Mouse (Mus musculus) MEL (cell line): Measurements from ENCODE around the gene Dyrk3. TPM values are rescaled to one million over a fixed set of nuclear protein-coding genes. Genes with fewer than 3 reads are reported as not detected.
A peak's percentile ranks its signal among the peaks of the same experiment; 100 is the strongest.

Experiments
- DNase-seq: peaks from one replicate; pipeline ENCODE4 v3.0.0; 2011; ENCODE audit warnings: low read depth, low spot score
- H3K27ac ChIP-seq: 2 replicates; pipeline ENCODE4 v1.5.1; 2012; ENCODE audit warnings: low read depth, mild to moderate bottlenecking, control low read depth, low read length, moderate library complexity; ENCODE audit not compliant: control insufficient read depth
- H3K27me3 ChIP-seq, 2 experiments: fragments of 150-350 bp in 1 of 2; sonication (generic) in 1 of 2; 2 replicates each; pipeline ENCODE4 v1.6.1; 2012; ENCODE audit warnings: low read length in 2 of 2, mild to moderate bottlenecking in 2 of 2, improper control_type of control experiment in 1 of 2, moderate library complexity in 1 of 2; ENCODE audit not compliant: insufficient read depth in 2 of 2, control insufficient read depth in 1 of 2
- H3K36me3 ChIP-seq, 2 experiments: 2 replicates each; pipeline ENCODE4 v1.6.1; 2012 to 2014; ENCODE audit warnings: low read length in 2 of 2, improper control_type of control experiment in 1 of 2, inconsistent platforms in 1 of 2, mild to moderate bottlenecking in 1 of 2; ENCODE audit not compliant: insufficient read depth in 2 of 2, control insufficient read depth in 1 of 2
- H3K4me1 ChIP-seq, 2 experiments: fragments of 150-350 bp in 1 of 2; sonication (generic) in 1 of 2; 2 replicates each; pipeline ENCODE4 v1.6.1; 2012; ENCODE audit warnings: low read length in 2 of 2, improper control_type of control experiment in 1 of 2, mild to moderate bottlenecking in 1 of 2; ENCODE audit not compliant: insufficient read depth in 2 of 2, control insufficient read depth in 1 of 2
- H3K4me3 ChIP-seq, 2 experiments: fragments of 150-350 bp in 1 of 2; sonication (generic) in 1 of 2; 2 replicates each; pipeline ENCODE4 v1.5.1; 2012; ENCODE audit warnings: low read depth in 2 of 2, low read length in 2 of 2, mild to moderate bottlenecking in 2 of 2, moderate library complexity in 2 of 2, control low read depth in 1 of 2, improper control_type of control experiment in 1 of 2; ENCODE audit not compliant: control insufficient read depth in 1 of 2, insufficient read depth in 1 of 2
- H3K79me2 ChIP-seq: 2 replicates; pipeline ENCODE4 v1.6.1; 2012; ENCODE audit warnings: mild to moderate bottlenecking, low read length, moderate library complexity; ENCODE audit not compliant: control insufficient read depth, poor library complexity, insufficient read depth
- H3K9ac ChIP-seq: 2 replicates; pipeline ENCODE4 v1.6.1; 2012; ENCODE audit warnings: low read depth, mild to moderate bottlenecking, control low read depth, low read length, moderate library complexity; ENCODE audit not compliant: control insufficient read depth, poor library complexity, severe bottlenecking
- H3K9me3 ChIP-seq: fragments of 150-350 bp; sonication (generic); replicated peaks from 2 replicates; pipeline ENCODE4 v1.6.1; 2012; ENCODE audit warnings: mild to moderate bottlenecking, low read length, improper control_type of control experiment, moderate library complexity; ENCODE audit not compliant: insufficient read depth
- BHLHE40 ChIP-seq: IDR thresholded peaks from 2 replicates; pipeline ENCODE4 v1.6.1; 2012; ENCODE audit warnings: low read depth, mild to moderate bottlenecking, inconsistent platforms, low read length, improper control_type of control experiment, borderline replicate concordance
- CHD1 ChIP-seq: IDR thresholded peaks from 2 replicates; pipeline ENCODE4 v1.6.1; 2012; ENCODE audit warnings: low read depth, mild to moderate bottlenecking, inconsistent platforms, low read length, improper control_type of control experiment
- CHD2 ChIP-seq: IDR thresholded peaks from 2 replicates; pipeline ENCODE4 v1.6.1; 2011; ENCODE audit warnings: low read length, improper control_type of control experiment
- CTCF ChIP-seq, 3 experiments: IDR thresholded peaks in 2 of 3; conservative IDR thresholded peaks in 1 of 3; 2 replicates each; pipeline ENCODE4 v1.5.1; 2011 to 2012; ENCODE audit warnings: low read length in 3 of 3, low read depth in 2 of 3, mild to moderate bottlenecking in 2 of 3, improper control_type of control experiment in 1 of 3, inconsistent platforms in 1 of 3, mixed read lengths in 1 of 3, moderate library complexity in 1 of 3; ENCODE audit not compliant: control insufficient read depth in 1 of 3, insufficient read depth in 1 of 3, poor library complexity in 1 of 3, severe bottlenecking in 1 of 3
- ELF1 ChIP-seq: IDR thresholded peaks from 2 replicates; pipeline ENCODE4 v1.6.1; 2014; ENCODE audit warnings: low read depth, mild to moderate bottlenecking, inconsistent platforms, low read length, improper control_type of control experiment, moderate library complexity
- EP300 ChIP-seq, 2 experiments: IDR thresholded peaks; 2 replicates each; pipeline ENCODE4 v1.6.1; 2011; ENCODE audit warnings: improper control_type of control experiment in 2 of 2, low read length in 2 of 2, low read depth in 1 of 2, mild to moderate bottlenecking in 1 of 2
- ETS1 ChIP-seq: IDR thresholded peaks from 2 replicates; pipeline ENCODE4 v1.6.1; 2012; ENCODE audit warnings: low read depth, mild to moderate bottlenecking, inconsistent platforms, low read length, improper control_type of control experiment, moderate library complexity
- GABPA ChIP-seq: IDR thresholded peaks from 2 replicates; pipeline ENCODE4 v1.6.1; 2012; ENCODE audit warnings: low read depth, mild to moderate bottlenecking, inconsistent platforms, low read length, improper control_type of control experiment, moderate library complexity
- GATA1 ChIP-seq: IDR thresholded peaks from 2 replicates; pipeline ENCODE4 v1.6.1; 2011; ENCODE audit warnings: low read depth, low read length, improper control_type of control experiment
- HCFC1 ChIP-seq: IDR thresholded peaks from 2 replicates; pipeline ENCODE4 v1.6.1; 2012; ENCODE audit warnings: low read depth, mild to moderate bottlenecking, inconsistent platforms, low read length, improper control_type of control experiment, moderate library complexity
- KAT2A ChIP-seq: conservative IDR thresholded peaks from 2 replicates; pipeline ENCODE4 v1.6.1; 2012; ENCODE audit warnings: low read depth, low read length, improper control_type of control experiment, inconsistent platforms
- MAFK ChIP-seq: IDR thresholded peaks from 2 replicates; pipeline ENCODE4 v1.6.1; 2011; ENCODE audit warnings: low read depth, mild to moderate bottlenecking, low read length, improper control_type of control experiment, borderline replicate concordance
- MAZ ChIP-seq: IDR thresholded peaks from 2 replicates; pipeline ENCODE4 v1.6.1; 2012; ENCODE audit warnings: low read depth, mild to moderate bottlenecking, inconsistent platforms, low read length, improper control_type of control experiment
- MEF2A ChIP-seq: IDR thresholded peaks from 2 replicates; pipeline ENCODE4 v1.6.1; 2014; ENCODE audit warnings: low read depth, mild to moderate bottlenecking, inconsistent platforms, low read length, improper control_type of control experiment; ENCODE audit not compliant: poor library complexity, insufficient replicate concordance, severe bottlenecking; ENCODE audit errors: extremely low read depth
- MXI1 ChIP-seq: IDR thresholded peaks from 2 replicates; pipeline ENCODE4 v1.6.1; 2011; ENCODE audit warnings: mild to moderate bottlenecking, low read depth, low read length, improper control_type of control experiment
- MYB ChIP-seq: IDR thresholded peaks from 2 replicates; pipeline ENCODE4 v1.6.1; 2011; ENCODE audit warnings: mild to moderate bottlenecking, low read depth, low read length, improper control_type of control experiment
- MYC ChIP-seq: IDR thresholded peaks from 2 replicates; pipeline ENCODE4 v1.6.1; 2011; ENCODE audit warnings: low read depth, mild to moderate bottlenecking, low read length, improper control_type of control experiment, moderate library complexity
- NELFE ChIP-seq: IDR thresholded peaks from 2 replicates; pipeline ENCODE4 v1.6.1; 2011; ENCODE audit warnings: low read depth, low read length, improper control_type of control experiment
- NRF1 ChIP-seq: IDR thresholded peaks from 2 replicates; pipeline ENCODE4 v1.6.1; 2014; ENCODE audit warnings: low read depth, mild to moderate bottlenecking, inconsistent platforms, low read length, improper control_type of control experiment, moderate library complexity; ENCODE audit not compliant: poor library complexity, insufficient read depth, severe bottlenecking
- POLR2A ChIP-seq, 2 experiments: IDR thresholded peaks; 2 replicates each; pipeline ENCODE4 v1.6.1; 2011 to 2012; ENCODE audit warnings: low read length in 2 of 2, mild to moderate bottlenecking in 2 of 2, control low read depth in 1 of 2, improper control_type of control experiment in 1 of 2, low read depth in 1 of 2, moderate library complexity in 1 of 2; ENCODE audit not compliant: control insufficient read depth in 1 of 2, insufficient read depth in 1 of 2, poor library complexity in 1 of 2
- RAD21 ChIP-seq: IDR thresholded peaks from 2 replicates; pipeline ENCODE4 v1.6.1; 2011; ENCODE audit warnings: mild to moderate bottlenecking, low read depth, low read length, improper control_type of control experiment
- RCOR1 ChIP-seq: IDR thresholded peaks from 2 replicates; pipeline ENCODE4 v1.6.1; 2012; ENCODE audit warnings: low read depth, mild to moderate bottlenecking, inconsistent platforms, low read length, improper control_type of control experiment
- SIN3A ChIP-seq: IDR thresholded peaks from 2 replicates; pipeline ENCODE4 v1.6.1; 2012; ENCODE audit warnings: low read length, improper control_type of control experiment, inconsistent platforms
- SMC3 ChIP-seq: IDR thresholded peaks from 2 replicates; pipeline ENCODE4 v1.6.1; 2011; ENCODE audit warnings: low read depth, low read length, improper control_type of control experiment
- TAL1 ChIP-seq: IDR thresholded peaks from 2 replicates; pipeline ENCODE4 v1.6.1; 2012; ENCODE audit warnings: mild to moderate bottlenecking, inconsistent platforms, low read length, moderate library complexity, mixed read lengths
- TBP ChIP-seq: IDR thresholded peaks from 2 replicates; pipeline ENCODE4 v1.8.0; 2011; ENCODE audit warnings: low read depth, low read length, improper control_type of control experiment
- TCF12 ChIP-seq: IDR thresholded peaks from 2 replicates; pipeline ENCODE4 v1.6.1; 2014; ENCODE audit warnings: low read depth, mild to moderate bottlenecking, inconsistent platforms, low read length, improper control_type of control experiment, moderate library complexity
- UBTF ChIP-seq: IDR thresholded peaks from 2 replicates; pipeline ENCODE4 v1.6.1; 2012; ENCODE audit warnings: low read depth, mild to moderate bottlenecking, inconsistent platforms, low read length, improper control_type of control experiment, moderate library complexity, borderline replicate concordance; ENCODE audit not compliant: insufficient read depth
- USF1 ChIP-seq: IDR thresholded peaks from 2 replicates; pipeline ENCODE4 v1.6.1; 2014; ENCODE audit warnings: low read depth, mild to moderate bottlenecking, inconsistent platforms, low read length, improper control_type of control experiment, moderate library complexity
- USF2 ChIP-seq, 2 experiments: IDR thresholded peaks; 2 replicates each; pipeline ENCODE4 v1.6.1; 2011 to 2012; ENCODE audit warnings: improper control_type of control experiment in 2 of 2, low read length in 2 of 2, borderline replicate concordance in 1 of 2, inconsistent platforms in 1 of 2, low read depth in 1 of 2, mild to moderate bottlenecking in 1 of 2; ENCODE audit not compliant: insufficient read depth in 1 of 2
- ZC3H11A ChIP-seq: IDR thresholded peaks from 2 replicates; pipeline ENCODE4 v1.6.1; 2012; ENCODE audit warnings: low read depth, mild to moderate bottlenecking, inconsistent platforms, low read length, improper control_type of control experiment
- ZMIZ1 ChIP-seq: IDR thresholded peaks from 2 replicates; pipeline ENCODE4 v1.6.1; 2012; ENCODE audit warnings: low read depth, mild to moderate bottlenecking, inconsistent platforms, low read length, improper control_type of control experiment, moderate library complexity
- ZNF384 ChIP-seq: IDR thresholded peaks from 2 replicates; pipeline ENCODE4 v1.6.1; 2012; ENCODE audit warnings: low read depth, mild to moderate bottlenecking, inconsistent platforms, low read length, improper control_type of control experiment
- polyA plus RNA-seq, 2 experiments: library from polyadenylated mRNA; stranded (reverse) in 1 of 2; unstranded in 1 of 2; fragments of >175 nt in 1 of 2; fragments of >200 nt in 1 of 2; gene quantifications; 2 replicates each; pipeline versions ENCODE4 v1.2.1 to v1.2.4; 2012; ENCODE audit warnings: low replicate concordance in 2 of 2, low read depth in 1 of 2; ENCODE audit not compliant: insufficient read length in 2 of 2, insufficient read depth in 1 of 2, missing spikeins in 1 of 2
- total RNA-seq: library from RNA; depleted of rRNA; stranded (reverse); fragments of 300-350 nt; gene quantifications from 2 replicates; pipeline ENCODE4 v1.2.3, GENCODE M21; 2012

Dyrk3 gene
- total and polyA plus RNA-seq, 3 experiments: 8.6 to 11.8 TPM; not detected in 1

DNA sequence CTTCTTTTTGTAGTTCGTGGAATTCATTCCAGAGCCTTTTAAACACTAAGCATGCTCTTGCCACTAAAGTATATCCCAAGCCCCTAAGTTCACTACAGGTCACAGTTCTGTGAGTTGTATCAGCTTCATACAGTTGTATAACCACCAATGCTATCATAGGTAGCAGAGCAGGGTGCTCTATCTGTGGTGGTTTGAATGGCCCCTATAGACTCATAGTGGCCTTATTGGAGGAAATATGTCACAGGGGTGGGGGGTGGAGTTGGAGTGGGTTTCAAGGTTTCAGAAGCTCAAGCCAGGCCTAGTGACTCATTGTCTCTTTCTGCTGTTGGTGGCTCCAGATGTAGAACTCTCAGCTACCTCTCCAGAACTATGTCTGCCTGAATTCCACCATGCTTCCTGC, 4.3 kb upstream of the Dyrk3 start (continued):
- no peak for TF ChIP-seq CHD1
- peak; percentile 81 for TF ChIP-seq TAL1
- no peak for TF ChIP-seq KAT2A
- no peak; the same call in none of the 2 replicates for TF ChIP-seq SIN3A
- TF ChIP-seq GABPA: no peak
- no peak for TF ChIP-seq CTCF (IDR thresholded peaks at IDR 0.05 in 2 of 3, conservative IDR thresholded peaks at IDR 0.05 in 1 of 3; ENCODE audit: control insufficient read depth in 1 of 3, insufficient read depth in 1 of 3, low read depth in 2 of 3, low read length in 3 of 3, poor library complexity in 1 of 3, severe bottlenecking in 1 of 3)
- TF ChIP-seq MAFK: no peak
- no peak for TF ChIP-seq UBTF
- TF ChIP-seq, all 39 proteins: peak for 6

DNA sequence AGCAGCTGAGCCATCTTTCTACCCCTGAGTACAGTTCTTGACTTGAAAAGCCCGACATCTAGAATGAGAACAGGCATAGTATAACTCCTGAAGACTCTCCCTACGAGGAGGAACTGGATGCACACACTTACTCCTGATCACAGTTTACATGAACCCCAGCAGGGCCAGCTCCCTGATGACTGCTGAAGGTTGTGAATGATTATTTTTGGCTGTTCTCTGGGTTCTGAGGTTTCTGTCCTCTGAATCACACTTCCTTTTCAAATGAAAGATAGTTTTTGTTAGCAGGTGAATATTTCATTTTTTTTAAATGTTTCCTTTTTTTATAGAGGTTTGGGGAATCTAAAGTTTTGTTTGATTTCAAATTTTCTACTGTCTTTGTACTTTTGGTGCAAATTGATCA, 3.3 kb upstream of the Dyrk3 start:
- no peaks in the 10 kb centered on the region for H3K9me3 ChIP-seq
- H3K4me3 ChIP-seq: no peak overlapping the region
- H3K36me3 ChIP-seq: peaks cover 0 to 40% of the 10 kb centered on the region in 2 experiments; a peak in 2 of 4 replicates
- peak; percentile 50 for DNase-seq
- H3K27me3 ChIP-seq: no peaks in the 10 kb centered on the region
- TF ChIP-seq SIN3A: no peak
- no peak for TF ChIP-seq BHLHE40
- 0 out of 2 replicates have a peak, but pooled peaks have one; percentile 23 for TF ChIP-seq ETS1
- TF ChIP-seq CTCF (IDR thresholded peaks at IDR 0.05 in 2 of 3, conservative IDR thresholded peaks at IDR 0.05 in 1 of 3; ENCODE audit: control insufficient read depth in 1 of 3, insufficient read depth in 1 of 3, low read depth in 2 of 3, low read length in 3 of 3, poor library complexity in 1 of 3, severe bottlenecking in 1 of 3): no peak
- no peak for TF ChIP-seq MXI1
- no peak for TF ChIP-seq MYC
- 0 out of 2 replicates have a peak, but pooled peaks have one; percentile 2 for TF ChIP-seq GATA1
- TF ChIP-seq TCF12: 0 out of 2 replicates have a peak, but pooled peaks have one; percentile 21
- no peak for TF ChIP-seq MYB
- no peak for TF ChIP-seq KAT2A
- no peak for TF ChIP-seq ZMIZ1
- TF ChIP-seq ZC3H11A: no peak
- no peak for TF ChIP-seq MAZ
- no peak for TF ChIP-seq ELF1
- TF ChIP-seq UBTF: no peak
- TF ChIP-seq CHD2: no peak
- TF ChIP-seq MEF2A: peak; percentile 59; the same call in 1 of the 2 replicates
- no peak for TF ChIP-seq USF1
- TF ChIP-seq ZNF384: peak; percentile 64
- TF ChIP-seq NELFE: no peak
- no peak for TF ChIP-seq RCOR1
- no peak for TF ChIP-seq SMC3
- no peak for TF ChIP-seq HCFC1
- peak; percentile 25 to 59; a peak in 2 of 4 replicates for TF ChIP-seq EP300 (IDR thresholded peaks at IDR 0.05; ENCODE audit: low read depth in 1 of 2, low read length in 2 of 2)
- TF ChIP-seq NRF1: no peak
- TF ChIP-seq TAL1: no peak
- TF ChIP-seq POLR2A (IDR thresholded peaks at IDR 0.05; ENCODE audit: control insufficient read depth in 1 of 2, insufficient read depth in 1 of 2, low read depth in 1 of 2, low read length in 2 of 2, poor library complexity in 1 of 2): no peak
- TF ChIP-seq USF2 (IDR thresholded peaks at IDR 0.05; ENCODE audit: borderline replicate concordance in 1 of 2, insufficient read depth in 1 of 2, low read depth in 1 of 2, low read length in 2 of 2): no peak
- TF ChIP-seq TBP: no peak
- no peak for TF ChIP-seq RAD21
- H3K4me1 ChIP-seq: peaks cover 25 to 31% of the 10 kb centered on the region in 2 experiments
- peaks cover 6% of the 10 kb centered on the region for H3K79me2 ChIP-seq
- H3K9ac ChIP-seq: no peak overlapping the region
- no peak overlapping the region for H3K27ac ChIP-seq
